Mouse (Mus musculus) limb, embryonic 10.5 days (tissue): ENCODE results near the gene Celf2. TPM values are rescaled to one million over a fixed set of nuclear protein-coding genes. Genes with fewer than 3 reads are reported as not detected.

Experiments used
- DNase-seq: peaks from one replicate; pipeline ENCODE4 v3.0.0-alpha.2; 2017; ENCODE audit warnings: low spot score
- H3K27ac ChIP-seq: fragments of 300-500 bp; sonication (generic); 2 replicates; pipeline ENCODE4 v1.5.1; 2016; ENCODE audit warnings: mild to moderate bottlenecking
- H3K27me3 ChIP-seq: fragments of 300-500 bp; sonication (generic); 2 replicates; pipeline ENCODE4 v1.6.1; 2016; ENCODE audit warnings: low read depth, mild to moderate bottlenecking; ENCODE audit not compliant: poor library complexity, severe bottlenecking
- H3K36me3 ChIP-seq: fragments of 300-500 bp; sonication (generic); 2 replicates; pipeline ENCODE4 v1.6.1; 2016; ENCODE audit warnings: mild to moderate bottlenecking, moderate library complexity
- H3K4me1 ChIP-seq: fragments of 300-500 bp; sonication (generic); 2 replicates; pipeline ENCODE4 v1.6.1; 2016
- H3K4me3 ChIP-seq: fragments of 300-500 bp; sonication (generic); 2 replicates; pipeline ENCODE4 v1.5.1; 2016; ENCODE audit warnings: mild to moderate bottlenecking, moderate library complexity
- H3K9me3 ChIP-seq: fragments of 300-500 bp; sonication (generic); replicated peaks from 2 replicates; pipeline ENCODE4 v1.6.1; 2016; ENCODE audit warnings: mild to moderate bottlenecking
- WGBS: fragments of 180-500 bp; shearing (Covaris S2); methylation state at CpG from one replicate; pipeline ENCODE4 v1.1.7; 2016; 5-methylcytosine and 5-hydroxymethylcytosine counted together
- polyA plus RNA-seq: library from polyadenylated mRNA; unstranded; fragments of >200 nt; fragmentation: Nextera tagmentation; extraction: Ambion mirVana; gene quantifications from 2 replicates; pipeline ENCODE4 v1.2.1, GENCODE M21; 2016

Celf2 gene
- polyA plus RNA-seq, 1 experiment from 2014 or later, result 16.2 TPM

GRCm38 (mm10) chr2:6786494-6787144 is 722.7 kb downstream of the Celf2 start:
- no peak for DNase-seq
- H3K9me3 ChIP-seq, result no peaks in the 10 kb centered on the region
- no peak overlapping the region for H3K27ac ChIP-seq
- 70% methylated on average over 3 of the region's 3 CpGs for WGBS
- H3K4me3 ChIP-seq, result no peak overlapping the region
- H3K27me3 ChIP-seq, result no peaks in the 10 kb centered on the region
- H3K4me1 ChIP-seq, result no peaks in the 10 kb centered on the region
- H3K36me3 ChIP-seq, result no peaks in the 10 kb centered on the region

GRCm38 (mm10) chr2:6770214-6770613 is 739.1 kb downstream of the Celf2 start:
- Histone ChIP-seq H3K9me3 (no peaks in the 10 kb centered on the region), H3K27ac (no peak overlapping the region), H3K4me1 (no peaks in the 10 kb centered on the region), H3K4me3 (no peak overlapping the region), H3K27me3 (no peaks in the 10 kb centered on the region), H3K36me3 (no peaks in the 10 kb centered on the region)
- no peak for DNase-seq
- 92% methylated on average over 2 of the region's 2 CpGs for WGBS

- no peaks in the 10 kb centered on the region for H3K4me1 ChIP-seq
- no peak overlapping the region for H3K27ac ChIP-seq
- no peak for DNase-seq
- 80% methylated on average over 2 of the region's 2 CpGs for WGBS
- no peaks in the 10 kb centered on the region for H3K36me3 ChIP-seq
- H3K27me3 ChIP-seq, result no peaks in the 10 kb centered on the region
- H3K9me3 ChIP-seq, result no peaks in the 10 kb centered on the region
- H3K4me3 ChIP-seq, result no peak overlapping the region
Observed at GRCm38 (mm10) chr2:6762381-6762780, 747.0 kb downstream of the Celf2 start.

GRCm38 (mm10) chr2:6743173-6743572 is 766.2 kb downstream of the Celf2 start:
- Histone ChIP-seq H3K27me3 (no peaks in the 10 kb centered on the region), H3K36me3 (no peaks in the 10 kb centered on the region), H3K27ac (no peak overlapping the region), H3K9me3 (no peaks in the 10 kb centered on the region), H3K4me1 (no peaks in the 10 kb centered on the region), H3K4me3 (no peak overlapping the region)
- 91% methylated on average over 2 of the region's 2 CpGs for WGBS
- DNase-seq, result no peak

GRCm38 (mm10) chr2:6739998-6740668 is 769.2 kb downstream of the Celf2 start:
- DNase-seq, result no peak
- 87% methylated on average over 4 of the region's 4 CpGs for WGBS

GRCm38 (mm10) chr2:6732026-6732425 is 777.3 kb downstream of the Celf2 start:
- no peak for DNase-seq
- no peaks in the 10 kb centered on the region for H3K27me3 ChIP-seq
- no peak overlapping the region for H3K4me3 ChIP-seq
- no peaks in the 10 kb centered on the region for H3K4me1 ChIP-seq
- H3K36me3 ChIP-seq, result no peaks in the 10 kb centered on the region
- H3K9me3 ChIP-seq, result no peaks in the 10 kb centered on the region
- 94% methylated on average over 2 of the region's 2 CpGs for WGBS
- H3K27ac ChIP-seq, result no peak overlapping the region

More at GRCm38 (mm10) chr2:6739998-6740668, 769.2 kb downstream of the Celf2 start:
- Histone ChIP-seq H3K9me3 (no peaks in the 10 kb centered on the region), H3K27ac (no peak overlapping the region), H3K4me1 (no peaks in the 10 kb centered on the region), H3K4me3 (no peak overlapping the region), H3K27me3 (no peaks in the 10 kb centered on the region), H3K36me3 (no peaks in the 10 kb centered on the region)

- Histone ChIP-seq H3K4me3 (no peak overlapping the region), H3K4me1 (no peaks in the 10 kb centered on the region), H3K27me3 (no peaks in the 10 kb centered on the region), H3K36me3 (no peaks in the 10 kb centered on the region), H3K27ac (no peak overlapping the region), H3K9me3 (no peaks in the 10 kb centered on the region)
- DNase-seq, result no peak
- WGBS, result 89% methylated on average over 3 of the region's 3 CpGs
Observed at GRCm38 (mm10) chr2:6730860-6731259, 778.5 kb downstream of the Celf2 start.

GRCm38 (mm10) chr2:6729984-6730383 is 779.4 kb downstream of the Celf2 start:
- Histone ChIP-seq H3K4me1 (no peaks in the 10 kb centered on the region), H3K4me3 (no peak overlapping the region), H3K27me3 (no peaks in the 10 kb centered on the region), H3K36me3 (no peaks in the 10 kb centered on the region), H3K9me3 (no peaks in the 10 kb centered on the region), H3K27ac (no peak overlapping the region)
- WGBS, result 83% methylated on average over 9 of the region's 9 CpGs
- DNase-seq, result no peak

- 84% methylated on average over 2 of the region's 2 CpGs for WGBS
- H3K27ac ChIP-seq, result peak overlapping the region; percentile 36; the same call in 1 of the 2 replicates
- no peak overlapping the region for H3K4me3 ChIP-seq
- no peak for DNase-seq
- H3K27me3 ChIP-seq, result no peaks in the 10 kb centered on the region
- H3K36me3 ChIP-seq, result no peaks in the 10 kb centered on the region
- H3K4me1 ChIP-seq, result no peaks in the 10 kb centered on the region
- no peaks in the 10 kb centered on the region for H3K9me3 ChIP-seq
Observed at GRCm38 (mm10) chr2:6728840-6729252, 780.5 kb downstream of the Celf2 start.

GRCm38 (mm10) chr2:6727366-6727765 is 782.0 kb downstream of the Celf2 start:
- no peak for DNase-seq
- no peaks in the 10 kb centered on the region for H3K27me3 ChIP-seq
- peaks cover 7% of the 10 kb centered on the region for H3K4me1 ChIP-seq
- no peaks in the 10 kb centered on the region for H3K36me3 ChIP-seq
- 92% methylated on average over 5 of the region's 5 CpGs for WGBS
- H3K4me3 ChIP-seq, result no peak overlapping the region
- no peak overlapping the region for H3K27ac ChIP-seq
- H3K9me3 ChIP-seq, result no peaks in the 10 kb centered on the region

- H3K27me3 ChIP-seq, result no peaks in the 10 kb centered on the region
- no peaks in the 10 kb centered on the region for H3K9me3 ChIP-seq
- peaks cover 20% of the 10 kb centered on the region for H3K4me1 ChIP-seq
- no peak for DNase-seq
- H3K36me3 ChIP-seq, result no peaks in the 10 kb centered on the region
- H3K27ac ChIP-seq, result no peak overlapping the region
- WGBS, result 81% methylated on average over 8 of the region's 8 CpGs
- H3K4me3 ChIP-seq, result no peak overlapping the region
Observed at GRCm38 (mm10) chr2:6726071-6726470, 783.3 kb downstream of the Celf2 start.

- H3K4me1 ChIP-seq, result peaks cover 27% of the 10 kb centered on the region
- no peak overlapping the region for H3K27ac ChIP-seq
- H3K36me3 ChIP-seq, result no peaks in the 10 kb centered on the region
- H3K27me3 ChIP-seq, result no peaks in the 10 kb centered on the region
- WGBS, result 84% methylated on average over 2 of the region's 2 CpGs
- no peak overlapping the region for H3K4me3 ChIP-seq
- no peak for DNase-seq
- no peaks in the 10 kb centered on the region for H3K9me3 ChIP-seq
Observed at GRCm38 (mm10) chr2:6723602-6724001, 785.8 kb downstream of the Celf2 start.

- peak overlapping the region; percentile 85 for H3K27ac ChIP-seq
- peak overlapping the region; percentile 54 for H3K4me3 ChIP-seq
- H3K36me3 ChIP-seq, result no peaks in the 10 kb centered on the region
- H3K9me3 ChIP-seq, result no peaks in the 10 kb centered on the region
- DNase-seq, result peak; percentile 55
- no peaks in the 10 kb centered on the region for H3K27me3 ChIP-seq
- peaks cover 27% of the 10 kb centered on the region for H3K4me1 ChIP-seq
- 10% methylated on average over 17 of the region's 17 CpGs for WGBS
Observed at GRCm38 (mm10) chr2:6721460-6722401, 787.6 kb downstream of the Celf2 start.
